Mouse (Mus musculus): ENCODE measurements around the gene Cdk19. TPM values are rescaled to one million over a fixed set of nuclear protein-coding genes. Genes with fewer than 3 reads are reported as not detected.

Gene Cdk19
- total and polyA plus RNA-seq, 3 experiments = 2.8 to 8.2 TPM; not detected in 1

DNA sequence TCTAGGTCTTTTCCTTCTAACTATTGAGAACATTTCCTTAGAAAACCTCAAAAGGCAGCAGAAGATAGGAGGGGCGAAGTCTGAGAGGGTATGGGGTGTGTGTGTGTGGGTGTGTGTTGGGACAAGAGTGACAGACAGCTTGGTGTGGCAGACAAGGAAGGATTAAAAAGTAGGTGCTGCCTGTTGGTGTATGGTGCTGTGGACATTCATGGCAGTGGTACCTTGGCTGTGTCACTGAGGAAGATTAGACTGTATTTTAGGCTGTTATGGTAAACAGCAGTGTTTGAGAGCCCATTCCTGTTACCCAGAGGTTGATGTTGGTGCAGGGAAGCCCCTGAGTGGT lies 128.5 kb downstream of the Cdk19 start:
- Histone ChIP-seq H3K27ac (ENCODE audit: control insufficient read depth, low read depth, low read length) (no peak overlapping the region), H3K27me3 (ENCODE audit: control insufficient read depth in 1 of 2, insufficient read depth in 2 of 2, low read length in 2 of 2) (no peaks in the 10 kb centered on the region), H3K79me2 (ENCODE audit: control insufficient read depth, insufficient read depth, low read length, poor library complexity) (no peaks in the 10 kb centered on the region), H3K4me1 (ENCODE audit: control insufficient read depth in 1 of 2, insufficient read depth in 2 of 2, low read length in 2 of 2) (peaks cover 0 to 2% of the 10 kb centered on the region in 2 experiments; a peak in 1 of 4 replicates), H3K9me3 (replicated peaks; ENCODE audit: insufficient read depth, low read length) (no peaks in the 10 kb centered on the region), H3K4me3 (ENCODE audit: control insufficient read depth in 1 of 2, insufficient read depth in 1 of 2, low read depth in 2 of 2, low read length in 2 of 2) (no peak overlapping the region), H3K9ac (ENCODE audit: control insufficient read depth, low read depth, low read length, poor library complexity, severe bottlenecking) (no peak overlapping the region), H3K36me3 (ENCODE audit: control insufficient read depth in 1 of 2, insufficient read depth in 2 of 2, low read length in 2 of 2) (peaks cover 0 to 2% of the 10 kb centered on the region in 2 experiments; a peak in 1 of 4 replicates)
- DNase-seq (ENCODE audit: low read depth, low spot score) = no peak
- no peak for TF ChIP-seq RCOR1 (IDR thresholded peaks at IDR 0.05; ENCODE audit: low read depth, low read length)
- no peak for TF ChIP-seq ZNF384 (IDR thresholded peaks at IDR 0.05; ENCODE audit: low read depth, low read length)
- no peak for TF ChIP-seq NRF1 (IDR thresholded peaks at IDR 0.05; ENCODE audit: insufficient read depth, low read depth, low read length, poor library complexity, severe bottlenecking)
- TF ChIP-seq ETS1 (IDR thresholded peaks at IDR 0.05; ENCODE audit: low read depth, low read length) = no peak

DNA sequence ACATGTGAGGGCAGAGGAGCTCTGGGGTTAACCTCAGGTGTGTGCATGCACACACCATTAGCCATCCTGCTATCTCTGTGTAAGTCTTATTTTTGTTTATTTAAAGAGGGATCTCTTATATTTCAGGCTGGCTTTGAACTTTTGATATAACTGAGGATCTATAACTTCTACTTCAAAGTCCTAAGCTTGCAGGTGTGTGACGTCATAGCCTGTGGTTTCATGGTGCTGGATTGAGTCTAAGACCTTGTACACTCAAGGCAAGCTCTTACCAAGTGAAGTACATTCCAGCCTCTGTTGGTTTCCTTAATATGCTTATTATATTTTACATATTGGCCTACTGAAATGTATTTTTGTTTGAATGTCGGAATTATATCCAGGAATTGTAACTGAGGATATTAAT lies 129.8 kb downstream of the Cdk19 start:
- H3K9ac ChIP-seq (ENCODE audit: control insufficient read depth, low read depth, low read length, poor library complexity, severe bottlenecking) = no peak overlapping the region
- H3K79me2 ChIP-seq (ENCODE audit: control insufficient read depth, insufficient read depth, low read length, poor library complexity) = no peaks in the 10 kb centered on the region
- no peak for TF ChIP-seq SMC3 (IDR thresholded peaks at IDR 0.05; ENCODE audit: low read depth, low read length)
- no peak for TF ChIP-seq TAL1 (IDR thresholded peaks at IDR 0.05; ENCODE audit: low read length)
- TF ChIP-seq POLR2AphosphoS5 (IDR thresholded peaks at IDR 0.05; ENCODE audit: borderline replicate concordance, low read depth, low read length) = no peak
- no peak for TF ChIP-seq EP300 (IDR thresholded peaks at IDR 0.05; ENCODE audit: low read depth in 1 of 2, low read length in 2 of 2)
- no peak for TF ChIP-seq TBP (IDR thresholded peaks at IDR 0.05; ENCODE audit: low read depth, low read length)
- TF ChIP-seq MXI1 (IDR thresholded peaks at IDR 0.05; ENCODE audit: low read depth, low read length) = no peak
- TF ChIP-seq NRF1 (IDR thresholded peaks at IDR 0.05; ENCODE audit: insufficient read depth, low read depth, low read length, poor library complexity, severe bottlenecking) = no peak
- no peak for TF ChIP-seq MYB (IDR thresholded peaks at IDR 0.05; ENCODE audit: low read depth, low read length)
- no peak for TF ChIP-seq ZKSCAN1 (IDR thresholded peaks at IDR 0.05; ENCODE audit: low read depth, low read length)
- no peak for TF ChIP-seq ZNF384 (IDR thresholded peaks at IDR 0.05; ENCODE audit: low read depth, low read length)
- TF ChIP-seq MAZ (IDR thresholded peaks at IDR 0.05; ENCODE audit: low read depth, low read length) = no peak
- TF ChIP-seq TCF12 (IDR thresholded peaks at IDR 0.05; ENCODE audit: low read depth, low read length) = no peak
- TF ChIP-seq ZMIZ1 (IDR thresholded peaks at IDR 0.05; ENCODE audit: low read depth, low read length) = no peak
- TF ChIP-seq MEF2A (IDR thresholded peaks at IDR 0.05; ENCODE audit: extremely low read depth, insufficient replicate concordance, low read depth, low read length, poor library complexity, severe bottlenecking) = no peak
- TF ChIP-seq USF1 (IDR thresholded peaks at IDR 0.05; ENCODE audit: low read depth, low read length) = no peak
- no peak for TF ChIP-seq JUND (IDR thresholded peaks at IDR 0.05; ENCODE audit: low read depth, low read length)
- no peak for TF ChIP-seq ZC3H11A (IDR thresholded peaks at IDR 0.05; ENCODE audit: low read depth, low read length)
- no peak for TF ChIP-seq UBTF (IDR thresholded peaks at IDR 0.05; ENCODE audit: borderline replicate concordance, insufficient read depth, low read depth, low read length)
- TF ChIP-seq RAD21 (IDR thresholded peaks at IDR 0.05; ENCODE audit: low read depth, low read length) = no peak
- no peak for TF ChIP-seq USF2 (IDR thresholded peaks at IDR 0.05; ENCODE audit: borderline replicate concordance in 1 of 2, insufficient read depth in 1 of 2, low read depth in 1 of 2, low read length in 2 of 2)
- H3K4me1 ChIP-seq (ENCODE audit: control insufficient read depth in 1 of 2, insufficient read depth in 2 of 2, low read length in 2 of 2) = peaks cover 0 to 2% of the 10 kb centered on the region in 2 experiments; a peak in 1 of 4 replicates
- no peak overlapping the region for H3K4me3 ChIP-seq (ENCODE audit: control insufficient read depth in 1 of 2, insufficient read depth in 1 of 2, low read depth in 2 of 2, low read length in 2 of 2)
- no peak overlapping the region for H3K27ac ChIP-seq (ENCODE audit: control insufficient read depth, low read depth, low read length)
- H3K27me3 ChIP-seq (ENCODE audit: control insufficient read depth in 1 of 2, insufficient read depth in 2 of 2, low read length in 2 of 2) = no peaks in the 10 kb centered on the region
- DNase-seq (ENCODE audit: low read depth, low spot score) = no peak
- H3K36me3 ChIP-seq (ENCODE audit: control insufficient read depth in 1 of 2, insufficient read depth in 2 of 2, low read length in 2 of 2) = peaks cover 0 to 2% of the 10 kb centered on the region in 2 experiments; a peak in 1 of 4 replicates
- H3K9me3 ChIP-seq (replicated peaks; ENCODE audit: insufficient read depth, low read length) = no peaks in the 10 kb centered on the region
